In the genomic region with DNA sequence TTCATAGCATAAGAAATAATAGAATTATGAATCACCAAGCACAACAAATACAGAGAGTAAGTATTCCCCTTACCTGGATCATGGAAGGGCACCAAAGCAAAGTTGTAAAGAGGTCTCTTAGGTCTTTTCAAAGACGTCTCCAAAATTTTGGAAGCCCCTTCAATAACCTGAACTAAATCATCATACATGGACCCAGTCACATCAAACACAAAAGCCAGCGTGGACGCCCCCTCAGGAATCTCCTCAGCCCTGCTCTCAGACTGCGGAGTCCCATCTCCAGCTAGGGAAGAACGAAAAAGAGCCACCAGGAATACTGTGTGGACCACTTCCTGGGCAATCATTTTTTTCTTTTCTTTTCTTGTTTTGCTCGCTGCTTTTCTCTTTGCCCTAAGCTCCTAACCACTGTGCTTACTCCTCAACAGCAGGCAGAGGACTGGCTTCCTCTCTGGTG, we compare ENCODE assay signal across 8 mouse cellular contexts. TPM values are rescaled to one million over a fixed set of nuclear protein-coding genes. Genes with fewer than 3 reads are reported as not detected.
DNase-seq lines count a peak whose midpoint lies in the region; ATAC-seq and TF ChIP-seq lines count a peak whose summit lies in the region.

No protein-coding gene starts in this region.

- TF ChIP-seq CTCF in testis, adult 2 months (IDR thresholded peaks at IDR 0.05; ENCODE audit: control insufficient read depth, insufficient read depth, insufficient replicate concordance, low read depth, low read length): no peak

- no peaks in the 10 kb centered on the region for H3K9me3 ChIP-seq in erythroblast, embryonic 14.5 days (ENCODE audit: control insufficient read depth, low read length)
- H3K9me3 ChIP-seq in liver, embryonic 16.5 days (replicated peaks; ENCODE audit: control insufficient read depth, low read length): no peaks in the 10 kb centered on the region

- no peak for TF ChIP-seq POLR2A in testis, adult 2 months (IDR thresholded peaks at IDR 0.05; ENCODE audit: control insufficient read depth, low read depth, low read length)

- no peaks in the 10 kb centered on the region for H3K4me1 ChIP-seq in erythroblast, embryonic 14.5 days (ENCODE audit: control insufficient read depth)
- H3K4me1 ChIP-seq in testis, adult 2 months (ENCODE audit: control insufficient read depth, insufficient read depth, low read length): no peaks in the 10 kb centered on the region; the same call in 1 of the 2 replicates
- H3K4me1 ChIP-seq in liver, embryonic 16.5 days (ENCODE audit: control insufficient read depth, low read depth, low read length): no peaks in the 10 kb centered on the region

- no peak overlapping the region for H3K9ac ChIP-seq in liver, embryonic 16.5 days (ENCODE audit: low read depth, low read length)

- DNase-seq in testis, postnatal 14 days (ENCODE audit: low spot score): no peak
- no peak for DNase-seq in cerebellum, postnatal 4 days (ENCODE audit: low spot score in 2 of 2)
- DNase-seq in layer of hippocampus, adult 8-10 months (ENCODE audit: low spot score in 2 of 2): no peak
- DNase-seq in ovary, postnatal 10 days (ENCODE audit: low spot score): no peak

- H3K4me3 ChIP-seq in erythroblast, embryonic 14.5 days (replicated peaks): peak overlapping the region; percentile 20
- peak overlapping the region; percentile 28 for H3K4me3 ChIP-seq in testis, adult 2 months (ENCODE audit: control insufficient read depth, low read depth, low read length)
- peak overlapping the region; percentile 53 for H3K4me3 ChIP-seq in liver, embryonic 16.5 days (ENCODE audit: low read depth, low read length)

- H3K27me3 ChIP-seq in erythroblast, embryonic 14.5 days (ENCODE audit: control insufficient read depth): peaks cover 24% of the 10 kb centered on the region
- no peaks in the 10 kb centered on the region for H3K27me3 ChIP-seq in testis, adult 2 months (ENCODE audit: control insufficient read depth, insufficient read depth, low read length)
- peaks cover 13% of the 10 kb centered on the region for H3K27me3 ChIP-seq in liver, embryonic 16.5 days (ENCODE audit: control insufficient read depth, insufficient read depth, low read depth, low read length)

- no peaks in the 10 kb centered on the region for H3K36me3 ChIP-seq in erythroblast, embryonic 14.5 days (ENCODE audit: control insufficient read depth)
- H3K36me3 ChIP-seq in testis, adult 2 months (ENCODE audit: control insufficient read depth, insufficient read depth, low read length): no peaks in the 10 kb centered on the region
- H3K36me3 ChIP-seq in liver, embryonic 16.5 days (ENCODE audit: control insufficient read depth, insufficient read depth): no peaks in the 10 kb centered on the region

- H3K4me2 ChIP-seq in liver, embryonic 16.5 days (ENCODE audit: low read depth, low read length): peak overlapping the region; percentile 57

- 2% methylated on average over 6 of the region's 6 CpGs for WGBS in liver, embryonic 16.5 days (ENCODE audit: insufficient replicate concordance)

- H3K27ac ChIP-seq in testis, adult 2 months (ENCODE audit: control insufficient read depth, insufficient read depth, low read depth, low read length): no peak overlapping the region
- no peak overlapping the region for H3K27ac ChIP-seq in liver, embryonic 16.5 days (ENCODE audit: low read length)

- no peak for ATAC-seq in erythroblast, adult 5-6 weeks (replicated peaks; ENCODE audit: low FRiP score, poor library complexity, severe bottlenecking)
- 0 out of 2 replicates have a peak, but pooled peaks have one; percentile 2 for ATAC-seq in liver, embryonic 16.5 days (ENCODE audit: low read depth)

RNA-seq across cellular contexts. Expression of gene Hmcn1, which starts 0.5 kb away (rescaled TPM):
- not detected in 2 replicates for polyA plus RNA-seq in erythroblast, embryonic 14.5 days (2012)
- not detected in 2 replicates for total RNA-seq in erythroblast, adult 5-6 weeks (2015; ENCODE audit: low replicate concordance)
- not detected in 2 replicates for total RNA-seq in erythroblast, adult 5-6 weeks (2017; ENCODE audit: low replicate concordance)
- 0.84 and 1.8 TPM in 2 replicates for polyA plus RNA-seq in testis, adult 2 months (2012; rRNA removed)
- polyA plus RNA-seq in liver, embryonic 16.5 days (2015; fragmentation: Nextera tagmentation; extraction: Ambion mirVana): 1.3 and 2.0 TPM in 2 replicates
- total RNA-seq in layer of hippocampus, adult 8-10 months (2022): 1 to 10 TPM; 1.3 to 4.3 (median 1.7) TPM
